Mouse (Mus musculus) thymus, postnatal 0 days (tissue): ENCODE results near the gene Ppp4c. TPM values are rescaled to one million over a fixed set of nuclear protein-coding genes. Genes with fewer than 3 reads are reported as not detected.

Experiments
- DNase-seq: peaks from one replicate; pipeline ENCODE4 v3.0.0-alpha.2; 2015; ENCODE audit warnings: low spot score
- polyA plus RNA-seq: library from polyadenylated mRNA; unstranded; fragments of >200 nt; fragmentation: Nextera tagmentation; extraction: Ambion mirVana; gene quantifications from 2 replicates; pipeline ENCODE4 v1.2.1, GENCODE M21; 2015

The Ppp4c gene
- polyA plus RNA-seq, 1 experiment from 2014 or later, result 306 TPM

- peak; percentile 96 for DNase-seq
These were observed 33.1 kb downstream of the Ppp4c start, which contains the start of gene Mapk3 for GRCm38 (mm10) chr7:126759050-126759671. Gene Mapk3, plus strand, starts transcription at chr7:126759601.

DNA sequence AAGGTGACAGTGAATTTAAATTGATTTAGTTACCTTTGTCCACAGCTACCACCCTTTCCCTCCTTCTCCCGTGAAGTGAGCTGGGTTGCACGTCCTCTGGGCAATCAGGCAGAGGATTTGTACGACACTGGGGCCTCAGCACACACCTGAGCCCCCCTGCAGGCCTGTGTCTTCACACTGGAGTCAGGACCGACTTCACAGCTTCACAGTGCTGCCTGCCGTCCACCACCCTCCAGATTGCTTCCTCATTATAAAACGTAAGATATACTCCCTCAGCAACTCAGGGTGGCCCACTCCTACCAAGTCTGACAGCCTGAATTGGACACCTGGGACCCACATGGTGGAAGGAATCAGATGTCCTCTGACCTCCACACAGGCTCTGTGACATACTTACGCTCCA lies 33.8 kb downstream of the Ppp4c start:
- no peak for DNase-seq

- peak; percentile 63 for DNase-seq
These were observed 37.4 kb downstream of the Ppp4c start for GRCm38 (mm10) chr7:126754866-126755265.

GRCm38 (mm10) chr7:126749582-126750343 lies 42.5 kb downstream of the Ppp4c start:
- no peak for DNase-seq

DNA sequence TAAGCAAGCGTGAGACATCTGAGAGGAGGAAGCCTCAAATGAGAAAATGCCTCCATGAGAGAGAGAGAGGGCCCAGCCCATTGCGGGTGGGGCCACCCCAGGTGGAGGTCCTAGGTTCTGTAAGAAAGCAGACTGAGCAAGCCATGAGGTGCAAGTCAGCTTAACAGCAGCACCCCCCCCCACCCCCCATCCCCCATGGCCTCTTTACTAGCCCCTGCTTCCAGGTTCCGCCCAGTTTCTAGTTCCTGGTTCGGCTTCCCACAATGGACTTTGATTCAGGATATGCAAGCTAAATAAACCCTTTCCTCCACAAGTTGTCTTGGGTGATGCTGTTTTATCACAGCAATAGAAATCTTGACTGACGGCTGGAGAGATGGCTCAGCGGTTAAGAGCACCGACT lies 43.5 kb downstream of the Ppp4c start:
- no peak for DNase-seq

GRCm38 (mm10) chr7:126746798-126747197 lies 45.5 kb downstream of the Ppp4c start:
- DNase-seq, result no peak

DNA sequence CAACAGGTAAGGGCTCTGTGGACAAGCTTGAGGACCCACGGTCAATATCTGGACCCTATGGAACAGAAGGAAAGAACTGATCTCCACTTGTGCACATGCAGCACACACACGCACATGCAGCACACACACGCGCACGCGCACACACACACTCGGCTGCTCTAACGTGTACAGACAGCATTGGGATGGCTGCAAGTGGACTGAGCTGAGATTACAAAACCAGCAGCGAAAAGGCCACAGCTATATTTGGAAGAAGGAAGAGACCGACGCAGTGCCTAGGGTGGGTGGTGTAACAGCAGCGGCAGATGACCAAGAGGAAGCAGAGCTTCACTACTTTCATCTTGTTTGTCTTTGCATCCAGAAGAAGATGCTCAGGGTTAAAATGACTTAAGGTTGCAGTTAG lies 46.2 kb downstream of the Ppp4c start:
- no peak for DNase-seq

GRCm38 (mm10) chr7:126741964-126742482 lies 50.3 kb downstream of the Ppp4c start:
- DNase-seq, result no peak

DNA sequence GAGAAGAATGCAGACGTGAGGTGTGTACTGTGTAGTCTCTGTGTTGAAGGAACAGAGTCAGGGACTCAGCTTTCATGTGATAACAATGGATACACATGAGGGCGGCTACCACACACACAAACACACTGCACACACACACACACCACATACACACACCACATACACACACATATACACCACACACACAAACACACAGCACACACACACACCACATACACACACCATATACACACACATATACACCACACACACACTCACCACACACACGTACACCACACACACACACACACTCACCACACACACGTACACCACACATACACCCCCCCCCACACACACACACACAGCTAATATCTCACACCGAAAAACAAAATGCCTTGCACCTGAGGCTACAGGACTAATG lies 50.8 kb downstream of the Ppp4c start:
- no peak for DNase-seq

DNA sequence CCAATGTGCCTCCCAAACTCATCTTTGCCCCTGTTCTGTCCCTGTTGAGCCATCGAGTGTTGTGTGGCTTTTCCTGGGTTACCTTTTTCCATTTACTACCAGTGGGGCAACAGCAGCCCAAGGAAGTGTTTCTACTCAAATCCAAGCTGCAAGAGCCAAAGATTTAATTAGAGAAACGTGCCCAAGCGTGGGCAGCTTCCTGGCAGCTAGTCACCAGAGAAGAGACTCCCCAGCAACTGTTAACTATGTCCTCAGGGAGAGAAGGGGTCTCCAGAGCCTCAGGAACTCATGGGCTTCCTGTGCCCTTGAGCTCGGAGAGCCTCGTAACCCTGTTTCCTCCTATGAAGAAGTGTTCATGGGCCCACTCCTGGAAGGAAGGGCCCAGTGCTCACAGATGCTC lies 51.3 kb downstream of the Ppp4c start:
- no peak for DNase-seq

- DNase-seq, result no peak
These were observed 52.1 kb downstream of the Ppp4c start for GRCm38 (mm10) chr7:126740132-126740735.

DNA sequence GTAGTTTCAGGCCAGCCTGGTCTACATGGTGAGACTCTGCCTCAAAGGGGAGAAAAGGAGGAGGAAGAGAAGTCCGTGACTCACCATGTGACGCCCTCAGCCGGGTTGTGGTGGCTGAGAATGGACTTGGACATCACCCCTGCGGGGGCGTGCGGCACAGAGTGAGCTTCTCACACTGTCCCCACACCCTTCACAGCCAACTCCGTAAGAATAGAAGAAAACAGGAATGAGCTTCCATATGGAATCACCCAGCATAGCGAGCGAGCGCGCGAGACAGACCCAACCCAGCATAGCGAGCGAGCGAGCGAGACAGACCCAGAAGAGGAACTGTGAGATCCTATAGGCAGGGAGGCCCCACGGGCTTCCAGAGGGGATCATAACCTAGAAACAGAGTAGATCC lies 52.7 kb downstream of the Ppp4c start:
- DNase-seq, result no peak

GRCm38 (mm10) chr7:126736122-126736521 lies 56.2 kb downstream of the Ppp4c start:
- no peak for DNase-seq

Other genes with a start within 250 kb of the Ppp4c start
- 246 and 259 TPM in 2 replicates for gene Eif3c, start 226.1 kb downstream of the Ppp4c start, polyA plus RNA-seq
- gene Apobr, start 207.6 kb downstream of the Ppp4c start, polyA plus RNA-seq, result 1.2 TPM in 2 replicates
- 28.2 and 30.2 TPM in 2 replicates for gene Cln3, start 206.7 kb downstream of the Ppp4c start, polyA plus RNA-seq
- gene Il27, start 197.6 kb downstream of the Ppp4c start, polyA plus RNA-seq, result 0.54 and 0.85 TPM in 2 replicates
- 15.1 and 16.4 TPM in 2 replicates for gene Nupr1, start 161.6 kb downstream of the Ppp4c start, polyA plus RNA-seq
- gene Sgf29, start 143.2 kb downstream of the Ppp4c start, polyA plus RNA-seq, result 62.2 and 72.9 TPM in 2 replicates
- 8.5 and 11.0 TPM in 2 replicates for gene Sult1a1, start 116.1 kb downstream of the Ppp4c start, polyA plus RNA-seq
- gene Bola2, start 97.1 kb downstream of the Ppp4c start, polyA plus RNA-seq, result 154 and 155 TPM in 2 replicates
- 6.0 and 7.6 TPM in 2 replicates for gene Slx1b, start 96.7 kb downstream of the Ppp4c start, polyA plus RNA-seq
- gene Coro1a, start 84.7 kb downstream of the Ppp4c start, polyA plus RNA-seq, result 1,525 and 1,527 TPM in 2 replicates
- gene Mapk3, start 32.9 kb downstream of the Ppp4c start, polyA plus RNA-seq, result 35.6 and 37.4 TPM in 2 replicates
- gene Gdpd3, start 26.2 kb downstream of the Ppp4c start, polyA plus RNA-seq, result 1.6 TPM in 2 replicates
- 153 and 180 TPM in 2 replicates for gene Ypel3, start 15.5 kb downstream of the Ppp4c start, polyA plus RNA-seq
- gene Tbx6, start 11.0 kb downstream of the Ppp4c start, polyA plus RNA-seq, result 0.28 and 0.48 TPM in 2 replicates
- 0.19 and 0.20 TPM in 2 replicates for gene Fam57b, start 5.2 kb upstream of the Ppp4c start, polyA plus RNA-seq
- not detected in 2 replicates for gene 4930451I11Rik, start 39.1 kb upstream of the Ppp4c start, polyA plus RNA-seq
- 0.21 and 0.33 TPM in 2 replicates for gene Doc2a, start 54.9 kb upstream of the Ppp4c start, polyA plus RNA-seq
- 16.9 and 22.6 TPM in 2 replicates for gene Hirip3, start 69.5 kb upstream of the Ppp4c start, polyA plus RNA-seq
- gene Ino80e, start 69.9 kb upstream of the Ppp4c start, polyA plus RNA-seq, result 82.9 and 98.9 TPM in 2 replicates
- 21.2 and 26.6 TPM in 2 replicates for gene Taok2, start 92.2 kb upstream of the Ppp4c start, polyA plus RNA-seq
- 37.4 and 38.9 TPM in 2 replicates for gene Tmem219, start 130.4 kb upstream of the Ppp4c start, polyA plus RNA-seq
- 15.8 and 18.0 TPM in 2 replicates for gene Kctd13, start 136.4 kb upstream of the Ppp4c start, polyA plus RNA-seq
- not detected in 2 replicates for gene Asphd1, start 157.1 kb upstream of the Ppp4c start, polyA plus RNA-seq
- 0.50 and 0.78 TPM in 2 replicates for gene Sez6l2, start 158.1 kb upstream of the Ppp4c start, polyA plus RNA-seq
- 91.9 and 94.6 TPM in 2 replicates for gene Cdipt, start 183.4 kb upstream of the Ppp4c start, polyA plus RNA-seq
- gene Cdiptos, start 183.6 kb upstream of the Ppp4c start, polyA plus RNA-seq, result 1.6 and 1.7 TPM in 2 replicates
- 29.8 and 32.5 TPM in 2 replicates for gene Mvp, start 222.1 kb upstream of the Ppp4c start, polyA plus RNA-seq
- 0.60 and 1.2 TPM in 2 replicates for gene Pagr1b, start 224.0 kb upstream of the Ppp4c start, polyA plus RNA-seq
- 51.8 and 100 TPM in 2 replicates for gene Pagr1a, start 224.9 kb upstream of the Ppp4c start, polyA plus RNA-seq
- gene Gm42742, start 228.6 kb upstream of the Ppp4c start, polyA plus RNA-seq, result 57.8 and 80.0 TPM in 2 replicates
- 0.57 and 0.69 TPM in 2 replicates for gene Prrt2, start 228.7 kb upstream of the Ppp4c start, polyA plus RNA-seq
- 111 and 132 TPM in 2 replicates for gene Maz, start 234.5 kb upstream of the Ppp4c start, polyA plus RNA-seq
- 117 and 133 TPM in 2 replicates for gene Kif22, start 250.0 kb upstream of the Ppp4c start, polyA plus RNA-seq